Mouse (Mus musculus) midbrain, embryonic 16.5 days (tissue): Measurements from ENCODE around the gene Ahnak. TPM values are rescaled to one million over a fixed set of nuclear protein-coding genes. Genes with fewer than 3 reads are reported as not detected.
"Not testable (repeated sequence)": the region's sequence is repeated elsewhere in the genome, so short reads cannot be mapped to it uniquely, and the experiment has no call there.

Experiments
- ATAC-seq: fragments of 200-750 bp; cut with Nextera tagmentation; 2 replicates; pipeline ENCODE4 v1.8.0; 2017; ENCODE audit warnings: moderate TSS enrichment
- H3K27ac ChIP-seq: fragments of 300-500 bp; sonication (generic); 2 replicates; pipeline ENCODE4 v1.5.1; 2014; ENCODE audit warnings: mild to moderate bottlenecking, low read length, mixed read lengths
- H3K27me3 ChIP-seq: fragments of 300-500 bp; sonication (generic); 2 replicates; pipeline ENCODE4 v1.6.1; 2014; ENCODE audit warnings: low read depth, low read length, mixed read lengths; ENCODE audit not compliant: control insufficient read depth, insufficient read depth
- H3K36me3 ChIP-seq: fragments of 300-500 bp; sonication (generic); 2 replicates; pipeline ENCODE4 v1.6.1; 2014; ENCODE audit warnings: mild to moderate bottlenecking, low read length, moderate library complexity, mixed read lengths; ENCODE audit not compliant: control insufficient read depth, insufficient read depth
- H3K4me1 ChIP-seq: fragments of 300-500 bp; sonication (generic); 2 replicates; pipeline ENCODE4 v1.6.1; 2014; ENCODE audit warnings: mild to moderate bottlenecking, low read length, mixed read lengths; ENCODE audit not compliant: control insufficient read depth, insufficient read depth
- H3K4me2 ChIP-seq: fragments of 300-500 bp; sonication (generic); 2 replicates; pipeline ENCODE4 v1.6.1; 2014; ENCODE audit warnings: mild to moderate bottlenecking, low read length, mixed read lengths
- H3K4me3 ChIP-seq: fragments of 300-500 bp; sonication (generic); 2 replicates; pipeline ENCODE4 v1.5.1; 2014; ENCODE audit warnings: low read depth, mild to moderate bottlenecking, low read length, moderate library complexity, mixed read lengths
- H3K9ac ChIP-seq: fragments of 300-500 bp; sonication (generic); 2 replicates; pipeline ENCODE4 v1.6.1; 2014; ENCODE audit warnings: low read depth, low read length, mixed read lengths
- H3K9me3 ChIP-seq: fragments of 300-500 bp; sonication (generic); replicated peaks from 2 replicates; pipeline ENCODE4 v1.6.1; 2014; ENCODE audit warnings: mild to moderate bottlenecking, low read length, mixed read lengths; ENCODE audit not compliant: control insufficient read depth, poor library complexity, severe bottlenecking
- WGBS: fragments of 180-500 bp; shearing (Covaris S2); extraction: QIAGEN DNeasy Blood & Tissue Kit; methylation state at CpG from one replicate; pipeline ENCODE4 v1.1.7; 2014; 5-methylcytosine and 5-hydroxymethylcytosine counted together
- polyA plus RNA-seq: library from polyadenylated mRNA; unstranded; fragments of >200 nt; fragmentation: Nextera tagmentation; extraction: Ambion mirVana; gene quantifications from 2 replicates; pipeline ENCODE4 v1.2.1, GENCODE M21; 2015

Gene Ahnak
- polyA plus RNA-seq, 1 experiment from 2014 or later = 2.7 TPM

DNA sequence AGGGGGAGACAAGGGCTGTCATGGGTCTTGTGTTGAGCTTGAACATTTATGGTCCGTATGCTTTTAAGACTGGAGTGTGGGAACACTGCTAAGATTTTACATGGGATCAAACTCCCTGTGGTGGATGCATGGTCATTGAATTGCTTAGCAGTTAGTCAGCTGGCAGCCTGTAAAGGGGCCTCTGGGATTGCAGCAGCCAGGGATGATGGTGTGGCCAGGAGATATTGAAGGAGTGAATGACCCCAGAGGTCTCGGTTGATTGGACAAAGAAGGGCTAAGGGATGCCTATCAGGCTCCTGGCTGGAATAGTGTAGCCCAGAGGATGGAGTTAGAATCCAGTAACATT, 93.9 kb downstream of the Ahnak start:
- 87% methylated on average over 2 of the region's 2 CpGs for WGBS
- ATAC-seq = 0 out of 2 replicates have a peak, but pooled peaks have one; percentile 16
- no peak overlapping the region for H3K27ac ChIP-seq
- H3K36me3 ChIP-seq = no peaks in the 10 kb centered on the region
- no peaks in the 10 kb centered on the region for H3K27me3 ChIP-seq
- no peaks in the 10 kb centered on the region; the same call in 1 of the 2 replicates for H3K4me1 ChIP-seq
- peak overlapping the region; percentile 55; the same call in 1 of the 2 replicates for H3K9ac ChIP-seq
- H3K4me2 ChIP-seq = no peak overlapping the region
- no peaks in the 10 kb centered on the region for H3K9me3 ChIP-seq
- no peak overlapping the region for H3K4me3 ChIP-seq

DNA sequence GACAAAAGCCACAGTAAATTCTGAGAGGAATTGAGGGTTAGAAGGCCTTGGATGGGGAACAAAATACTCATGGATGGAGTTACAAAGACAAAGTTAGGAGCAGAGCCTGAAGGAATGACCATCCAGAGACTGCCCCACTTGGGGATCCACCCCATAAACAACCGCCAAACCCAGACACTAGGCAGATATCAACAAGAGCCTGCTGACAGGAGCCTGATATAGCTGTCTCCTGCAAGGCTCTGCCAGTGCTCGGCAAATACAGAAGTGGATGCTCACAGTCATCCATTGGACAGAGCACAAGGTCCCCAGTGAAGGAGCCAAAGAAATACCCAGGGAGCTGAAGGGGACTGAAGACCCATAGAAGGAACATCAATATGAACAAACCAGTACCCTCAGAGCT, 94.8 kb downstream of the Ahnak start:
- not testable (repeated sequence) for H3K27me3 ChIP-seq, H3K4me2 ChIP-seq, H3K4me1 ChIP-seq, H3K9ac ChIP-seq, H3K36me3 ChIP-seq, ATAC-seq, H3K9me3 ChIP-seq, H3K27ac ChIP-seq, H3K4me3 ChIP-seq
- 92% methylated on average over 2 of the region's 2 CpGs for WGBS

DNA sequence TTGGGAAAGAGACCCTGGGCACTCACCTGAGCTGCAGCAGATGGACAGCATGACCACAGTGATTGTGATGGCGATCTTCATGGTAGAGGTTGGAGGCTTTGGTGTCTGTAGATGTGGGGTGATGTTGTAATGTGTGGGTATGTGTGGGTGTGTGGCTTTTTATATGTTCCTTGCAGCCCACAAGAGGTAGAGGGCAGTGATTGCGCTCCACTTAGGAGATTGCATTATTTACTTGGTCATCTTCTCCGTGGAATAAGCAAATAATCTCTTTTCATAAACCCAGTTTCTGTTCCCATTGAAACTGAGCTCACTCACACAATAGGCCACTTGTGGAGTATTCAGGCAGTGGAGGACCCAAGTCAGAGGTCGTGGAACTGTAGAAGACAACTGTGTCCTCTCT, 98.7 kb downstream of the Ahnak start, which contains the start of gene Scgb1a1:
TSS of gene Scgb1a1 (minus strand) at position 138 of the 400 bp plus-strand sequence.
- no peak within 1 kb of the TSS for H3K4me2 ChIP-seq
- no peaks in the 10 kb centered on the region for H3K9me3 ChIP-seq
- no peak within 1 kb of the TSS for H3K4me3 ChIP-seq
- 86% methylated on average over 4 of the region's 4 CpGs for WGBS
- no peaks in the 10 kb centered on the region; the same call in 1 of the 2 replicates for H3K4me1 ChIP-seq
- H3K36me3 ChIP-seq = no peaks in the 10 kb centered on the region
- no peaks in the 10 kb centered on the region for H3K27me3 ChIP-seq
- ATAC-seq = no peak
- H3K9ac ChIP-seq = no peak within 1 kb of the TSS
- H3K27ac ChIP-seq = no peak within 1 kb of the TSS

DNA sequence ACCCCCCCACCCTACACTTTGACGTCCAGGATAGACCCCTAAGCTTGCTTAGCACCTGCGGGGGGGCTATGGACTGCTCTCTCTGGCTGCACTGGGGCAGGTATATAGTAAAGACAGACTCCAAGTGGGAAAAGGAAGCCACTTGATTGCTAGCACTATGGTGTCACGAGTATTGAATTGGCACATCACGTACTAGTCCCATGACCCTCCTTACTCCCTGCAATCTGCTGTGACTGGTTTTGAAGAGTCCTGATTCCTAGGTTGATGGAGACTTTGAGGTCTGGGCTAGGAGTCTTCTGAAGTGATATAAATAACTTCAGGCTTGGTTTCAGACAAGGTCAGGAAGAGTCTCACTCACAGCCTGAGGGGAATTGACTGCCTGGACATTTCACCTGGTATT, 101.1 kb downstream of the Ahnak start:
- no peak overlapping the region for H3K27ac ChIP-seq
- H3K27me3 ChIP-seq = no peaks in the 10 kb centered on the region
- WGBS = 72% methylated on average over 4 of the region's 4 CpGs
- H3K4me3 ChIP-seq = no peak overlapping the region
- H3K36me3 ChIP-seq = no peaks in the 10 kb centered on the region
- H3K9ac ChIP-seq = no peak overlapping the region
- H3K4me2 ChIP-seq = no peak overlapping the region
- H3K4me1 ChIP-seq = no peaks in the 10 kb centered on the region
- H3K9me3 ChIP-seq = no peaks in the 10 kb centered on the region
- no peak for ATAC-seq

DNA sequence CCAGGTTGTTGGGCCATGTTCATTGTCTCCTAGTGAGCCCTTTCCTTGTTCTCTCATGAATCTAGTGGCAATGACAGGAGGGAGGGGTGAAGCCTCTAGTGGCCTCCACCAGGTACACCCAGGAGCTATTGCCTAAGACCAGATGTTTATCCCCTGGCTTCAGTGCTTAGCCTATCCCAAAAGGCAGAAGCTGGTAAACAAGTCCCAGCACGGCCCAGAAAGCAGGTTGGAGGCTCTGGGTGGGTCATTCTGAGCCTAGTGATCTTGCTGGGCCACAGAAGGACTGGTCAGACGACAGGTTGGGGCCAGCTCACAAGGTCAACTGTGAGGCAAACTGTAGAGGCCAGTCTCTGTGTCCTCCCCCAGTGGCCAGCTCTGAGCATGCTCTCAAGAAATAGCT, 101.6 kb downstream of the Ahnak start:
- Histone ChIP-seq H3K4me2 (no peak overlapping the region), H3K4me3 (no peak overlapping the region), H3K9ac (no peak overlapping the region), H3K36me3 (no peaks in the 10 kb centered on the region), H3K27ac (no peak overlapping the region), H3K27me3 (no peaks in the 10 kb centered on the region), H3K9me3 (no peaks in the 10 kb centered on the region), H3K4me1 (no peaks in the 10 kb centered on the region)
- no peak for ATAC-seq
- 65% methylated on average over 2 of the region's 2 CpGs for WGBS

DNA sequence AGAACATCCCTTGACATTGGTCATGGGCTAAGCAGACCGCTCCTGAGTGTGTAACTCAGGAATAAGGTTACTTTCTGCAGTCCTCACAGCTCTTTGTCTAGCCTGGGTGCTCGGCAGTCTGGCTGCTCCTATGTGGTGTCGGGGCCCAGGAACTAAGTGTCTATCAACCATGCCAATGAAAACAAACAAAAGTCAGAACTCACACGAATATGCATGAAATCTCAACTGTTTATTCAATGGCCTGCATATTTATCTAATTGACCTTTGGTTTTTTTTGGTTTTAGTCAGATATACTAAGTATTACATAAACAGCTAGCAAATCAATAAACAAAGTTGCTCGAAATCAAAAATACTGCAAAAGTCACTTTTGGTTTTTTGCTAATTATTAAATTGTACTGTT, 106.0 kb downstream of the Ahnak start:
- H3K9ac ChIP-seq = no peak overlapping the region
- 76% methylated on average over 5 of the region's 5 CpGs for WGBS
- H3K9me3 ChIP-seq = no peaks in the 10 kb centered on the region
- ATAC-seq = no peak
- H3K4me1 ChIP-seq = no peaks in the 10 kb centered on the region
- no peak overlapping the region for H3K27ac ChIP-seq
- no peak overlapping the region for H3K4me3 ChIP-seq
- H3K4me2 ChIP-seq = no peak overlapping the region
- H3K36me3 ChIP-seq = no peaks in the 10 kb centered on the region
- H3K27me3 ChIP-seq = no peaks in the 10 kb centered on the region

DNA sequence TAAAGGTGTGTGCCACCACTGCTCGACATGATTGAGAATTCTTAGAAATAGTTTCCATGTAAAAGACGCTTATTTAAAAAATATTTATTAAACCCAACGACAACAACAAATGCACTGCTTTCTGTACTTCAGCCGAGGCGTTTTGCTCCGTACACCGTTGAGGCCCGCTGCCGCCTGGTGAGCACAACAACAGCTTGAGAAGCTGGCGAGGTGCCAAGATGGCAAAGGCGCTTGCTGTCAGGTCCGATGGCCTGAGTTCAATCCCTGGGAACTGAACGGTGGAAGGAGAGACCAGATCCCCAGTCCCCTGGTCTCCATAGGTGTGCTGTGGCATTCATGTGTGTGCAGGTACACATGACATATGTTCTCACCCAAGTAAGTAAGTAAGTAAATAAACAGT, 108.4 kb downstream of the Ahnak start:
- no peak for ATAC-seq
- no peaks in the 10 kb centered on the region for H3K4me1 ChIP-seq
- H3K9ac ChIP-seq = no peak overlapping the region
- 86% methylated on average over 13 of the region's 13 CpGs for WGBS
- no peaks in the 10 kb centered on the region for H3K27me3 ChIP-seq
- no peak overlapping the region for H3K27ac ChIP-seq
- H3K4me2 ChIP-seq = no peak overlapping the region
- H3K36me3 ChIP-seq = no peaks in the 10 kb centered on the region
- no peak overlapping the region for H3K4me3 ChIP-seq
- no peaks in the 10 kb centered on the region for H3K9me3 ChIP-seq

DNA sequence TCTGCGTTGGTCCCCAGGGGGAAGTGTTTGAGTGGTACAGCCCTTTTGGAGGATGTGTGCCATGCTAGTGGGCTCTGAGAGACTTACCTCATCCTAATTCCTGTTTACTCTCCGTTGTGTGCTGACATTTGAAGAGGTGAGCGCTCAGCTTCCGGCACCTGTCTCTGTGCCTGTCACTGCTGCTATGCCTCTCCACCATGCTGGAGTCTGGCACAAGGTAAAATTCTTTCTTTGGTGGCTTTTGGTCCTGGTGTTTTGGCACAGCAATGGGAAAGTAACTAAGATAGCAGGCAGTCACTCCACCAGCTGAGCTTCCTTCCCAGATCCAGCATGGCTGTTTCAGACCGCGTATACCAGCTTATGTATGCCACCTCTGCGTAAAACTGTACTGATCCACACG, 110.7 kb downstream of the Ahnak start:
- Histone ChIP-seq H3K4me1 (no peaks in the 10 kb centered on the region), H3K4me3 (no peak overlapping the region), H3K36me3 (no peaks in the 10 kb centered on the region), H3K27ac (no peak overlapping the region), H3K9ac (no peak overlapping the region), H3K4me2 (no peak overlapping the region), H3K27me3 (no peaks in the 10 kb centered on the region), H3K9me3 (no peaks in the 10 kb centered on the region)
- WGBS = 88% methylated on average over 8 of the region's 8 CpGs
- no peak for ATAC-seq

DNA sequence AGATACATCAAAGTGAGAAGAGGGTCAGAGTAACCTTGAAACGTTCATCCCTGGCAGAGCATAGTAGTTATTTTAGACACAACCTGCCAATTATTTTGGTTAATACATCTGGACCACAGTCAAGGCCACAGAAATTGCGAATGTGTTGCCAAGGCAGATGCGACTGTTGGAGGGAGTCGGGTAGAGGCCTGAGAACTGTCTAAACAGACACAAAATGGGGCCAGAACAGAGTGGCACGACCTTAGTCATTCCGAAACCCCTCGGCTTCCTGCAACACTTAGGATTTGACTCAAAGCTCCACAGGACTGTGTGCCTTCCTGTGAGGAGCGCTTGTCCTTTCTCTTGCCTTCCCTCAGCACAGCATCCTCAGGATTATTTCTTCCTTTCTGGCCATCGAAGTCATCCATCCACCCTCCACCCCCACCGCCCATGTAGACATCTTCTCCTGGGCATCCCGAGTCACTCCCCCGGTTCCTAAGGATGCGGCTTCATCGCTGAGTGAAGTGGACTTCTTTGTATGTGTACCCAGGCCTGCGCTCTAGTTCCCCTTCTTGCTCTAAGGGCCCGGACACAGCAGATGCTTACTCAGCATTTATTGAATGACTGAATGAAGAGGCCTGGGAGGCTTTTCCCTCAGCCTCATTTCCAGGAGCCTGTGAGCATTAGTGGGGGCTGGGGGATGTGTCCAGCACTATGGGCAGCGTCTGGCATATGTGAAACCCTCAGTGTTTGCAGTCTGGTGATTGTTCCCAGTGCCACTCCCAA, 111.4 kb downstream of the Ahnak start:
- H3K4me2 ChIP-seq = no peak overlapping the region
- H3K9ac ChIP-seq = no peak overlapping the region
- no peaks in the 10 kb centered on the region for H3K36me3 ChIP-seq
- no peak for ATAC-seq
- H3K4me3 ChIP-seq = no peak overlapping the region
- H3K27me3 ChIP-seq = no peaks in the 10 kb centered on the region
- H3K27ac ChIP-seq = no peak overlapping the region
- no peaks in the 10 kb centered on the region for H3K4me1 ChIP-seq
- no peaks in the 10 kb centered on the region for H3K9me3 ChIP-seq
- WGBS = 84% methylated on average over 17 of the region's 17 CpGs
